Mouse (Mus musculus): ENCODE results near the gene Arl10. TPM values are rescaled to one million over a fixed set of nuclear protein-coding genes. Genes with fewer than 3 reads are reported as not detected.
A peak's percentile ranks its signal among the peaks of the same experiment; 100 is the strongest.
"Not testable (repeated sequence)": the region's sequence is repeated elsewhere in the genome, so short reads cannot be mapped to it uniquely, and the experiment has no call there.

The Arl10 gene
- polyA plus RNA-seq, 1 experiment: not detected

GRCm38 (mm10) chr13:54604221-54604620 lies 29.4 kb downstream of the Arl10 start:
- WGBS: 42% methylated on average over 4 of the region's 4 CpGs
- Histone ChIP-seq H3K4me1 (ENCODE audit: control insufficient read depth, insufficient read depth, low read length) (peaks cover 22% of the 10 kb centered on the region), H3K4me3 (ENCODE audit: insufficient read depth, low read depth, low read length) (no peak overlapping the region), H3K27ac (ENCODE audit: insufficient read depth, low read depth, low read length) (no peak overlapping the region)
- TF ChIP-seq POLR2A (IDR thresholded peaks at IDR 0.05; ENCODE audit: insufficient read depth, low read depth, low read length) (no peak), CTCF (IDR thresholded peaks at IDR 0.05; ENCODE audit: insufficient read depth, low read depth, low read length) (no peak)

- WGBS: 68% methylated on average over 5 of the region's 5 CpGs
- no peak overlapping the region for H3K4me3 ChIP-seq (ENCODE audit: insufficient read depth, low read depth, low read length)
- H3K4me1 ChIP-seq (ENCODE audit: control insufficient read depth, insufficient read depth, low read length): peaks cover 25% of the 10 kb centered on the region
- no peak overlapping the region for H3K27ac ChIP-seq (ENCODE audit: insufficient read depth, low read depth, low read length)
- TF ChIP-seq POLR2A (IDR thresholded peaks at IDR 0.05; ENCODE audit: insufficient read depth, low read depth, low read length) (no peak), CTCF (IDR thresholded peaks at IDR 0.05; ENCODE audit: insufficient read depth, low read depth, low read length) (no peak)
These were observed 30.6 kb downstream of the Arl10 start for GRCm38 (mm10) chr13:54605426-54605825.

GRCm38 (mm10) chr13:54607204-54607603 lies 32.4 kb downstream of the Arl10 start:
- Histone ChIP-seq H3K4me3 (ENCODE audit: insufficient read depth, low read depth, low read length) (no peak overlapping the region), H3K27ac (ENCODE audit: insufficient read depth, low read depth, low read length) (no peak overlapping the region), H3K4me1 (ENCODE audit: control insufficient read depth, insufficient read depth, low read length) (peaks cover 25% of the 10 kb centered on the region)
- WGBS: 75% methylated on average over 5 of the region's 5 CpGs
- TF ChIP-seq CTCF (IDR thresholded peaks at IDR 0.05; ENCODE audit: insufficient read depth, low read depth, low read length): no peak
- no peak for TF ChIP-seq POLR2A (IDR thresholded peaks at IDR 0.05; ENCODE audit: insufficient read depth, low read depth, low read length)

GRCm38 (mm10) chr13:54608002-54608401 lies 33.2 kb downstream of the Arl10 start:
- Histone ChIP-seq H3K4me1 (ENCODE audit: control insufficient read depth, insufficient read depth, low read length) (peaks cover 25% of the 10 kb centered on the region), H3K27ac (ENCODE audit: insufficient read depth, low read depth, low read length) (no peak overlapping the region), H3K4me3 (ENCODE audit: insufficient read depth, low read depth, low read length) (no peak overlapping the region)
- TF ChIP-seq CTCF (IDR thresholded peaks at IDR 0.05; ENCODE audit: insufficient read depth, low read depth, low read length): no peak
- TF ChIP-seq POLR2A (IDR thresholded peaks at IDR 0.05; ENCODE audit: insufficient read depth, low read depth, low read length): no peak
- WGBS: 43% methylated on average over 3 of the region's 3 CpGs

GRCm38 (mm10) chr13:54608666-54609065 lies 33.9 kb downstream of the Arl10 start:
- 3% methylated on average over 8 of the region's 8 CpGs for WGBS
- Histone ChIP-seq H3K27ac (ENCODE audit: insufficient read depth, low read depth, low read length) (peak overlapping the region; percentile 32), H3K4me1 (ENCODE audit: control insufficient read depth, insufficient read depth, low read length) (peaks cover 22% of the 10 kb centered on the region), H3K4me3 (ENCODE audit: insufficient read depth, low read depth, low read length) (peak overlapping the region; percentile 34)
- no peak for TF ChIP-seq POLR2A (IDR thresholded peaks at IDR 0.05; ENCODE audit: insufficient read depth, low read depth, low read length)
- TF ChIP-seq CTCF (IDR thresholded peaks at IDR 0.05; ENCODE audit: insufficient read depth, low read depth, low read length): no peak

GRCm38 (mm10) chr13:54609301-54609700 lies 34.5 kb downstream of the Arl10 start:
- peak overlapping the region; percentile 34 for H3K4me3 ChIP-seq (ENCODE audit: insufficient read depth, low read depth, low read length)
- peak overlapping the region; percentile 32; the same call in 1 of the 2 replicates for H3K27ac ChIP-seq (ENCODE audit: insufficient read depth, low read depth, low read length)
- peaks cover 19% of the 10 kb centered on the region for H3K4me1 ChIP-seq (ENCODE audit: control insufficient read depth, insufficient read depth, low read length)
- no peak for TF ChIP-seq CTCF (IDR thresholded peaks at IDR 0.05; ENCODE audit: insufficient read depth, low read depth, low read length)
- WGBS: 10% methylated on average over 1 of the region's 1 CpGs

- WGBS: 4% methylated on average over 13 of the region's 13 CpGs
- Histone ChIP-seq H3K27ac (ENCODE audit: insufficient read depth, low read depth, low read length) (peak overlapping the region; percentile 96), H3K4me3 (ENCODE audit: insufficient read depth, low read depth, low read length) (peak overlapping the region; percentile 91), H3K4me1 (ENCODE audit: control insufficient read depth, insufficient read depth, low read length) (peaks cover 15% of the 10 kb centered on the region)
- TF ChIP-seq CTCF (IDR thresholded peaks at IDR 0.05; ENCODE audit: insufficient read depth, low read depth, low read length) (no peak), POLR2A (IDR thresholded peaks at IDR 0.05; ENCODE audit: insufficient read depth, low read depth, low read length) (no peak)
These were observed 35.8 kb downstream of the Arl10 start for GRCm38 (mm10) chr13:54610613-54610971.

- WGBS: under 1% methylated on average over 66 of the region's 66 CpGs
- peaks cover 15% of the 10 kb centered on the region for H3K4me1 ChIP-seq (ENCODE audit: control insufficient read depth, insufficient read depth, low read length)
- peak within 1 kb of the TSS; percentile 96 for H3K27ac ChIP-seq (ENCODE audit: insufficient read depth, low read depth, low read length)
- peak within 1 kb of the TSS; percentile 91 for H3K4me3 ChIP-seq (ENCODE audit: insufficient read depth, low read depth, low read length)
- TF ChIP-seq POLR2A (IDR thresholded peaks at IDR 0.05; ENCODE audit: insufficient read depth, low read depth, low read length): peak; percentile 83
- 0 out of 2 replicates have a peak, but pooled peaks have one; percentile 8 for TF ChIP-seq CTCF (IDR thresholded peaks at IDR 0.05; ENCODE audit: insufficient read depth, low read depth, low read length)
These were observed 36.3 kb downstream of the Arl10 start, which contains the start of gene Cltb for GRCm38 (mm10) chr13:54610972-54611754. TSS of gene Cltb (minus strand) at chr13:54611344.

GRCm38 (mm10) chr13:54613141-54613540 lies 38.3 kb downstream of the Arl10 start:
- not testable (repeated sequence) for H3K4me3 ChIP-seq (ENCODE audit: insufficient read depth, low read depth, low read length); H3K27ac ChIP-seq (ENCODE audit: insufficient read depth, low read depth, low read length)
- H3K4me1 ChIP-seq (ENCODE audit: control insufficient read depth, insufficient read depth, low read length): peaks cover 10% of the 10 kb centered on the region
- 82% methylated on average over 8 of the region's 8 CpGs for WGBS

Data from olfactory bulb, adult 2 months (tissue).